Mouse (Mus musculus) ES-E14 (cell line): ENCODE results near the gene Eda2r. TPM values are rescaled to one million over a fixed set of nuclear protein-coding genes. Genes with fewer than 3 reads are reported as not detected.

Experiments used
- DNase-seq: peaks from one replicate; pipeline ENCODE4 v3.0.0-alpha.2; 2013; ENCODE audit warnings: low read depth, low spot score
- H3K27ac ChIP-seq: 2 replicates; pipeline ENCODE4 v1.5.1; 2012; ENCODE audit warnings: low read depth, mild to moderate bottlenecking, low read length, moderate library complexity, mixed read lengths; ENCODE audit not compliant: poor library complexity, insufficient read depth, severe bottlenecking
- H3K36me3 ChIP-seq: 2 replicates; pipeline ENCODE4 v1.6.1; 2012; ENCODE audit warnings: mild to moderate bottlenecking, low read length, moderate library complexity, mixed read lengths; ENCODE audit not compliant: control insufficient read depth, poor library complexity, insufficient read depth, severe bottlenecking
- H3K4me1 ChIP-seq, 2 experiments: fragments of 150-350 bp in 1 of 2; sonication (generic) in 1 of 2; 2 replicates each; pipeline ENCODE4 v1.6.1; 2012; ENCODE audit warnings: low read length in 2 of 2, mild to moderate bottlenecking in 1 of 2, mixed read lengths in 1 of 2; ENCODE audit not compliant: control insufficient read depth in 2 of 2, insufficient read depth in 2 of 2, poor library complexity in 1 of 2
- H3K4me3 ChIP-seq, 2 experiments: fragments of 150-350 bp in 1 of 2; sonication (generic) in 1 of 2; 2 replicates each; pipeline ENCODE4 v1.5.1; 2012; ENCODE audit warnings: low read length in 2 of 2, low read depth in 1 of 2, mild to moderate bottlenecking in 1 of 2, mixed read lengths in 1 of 2; ENCODE audit not compliant: insufficient read depth in 1 of 2, poor library complexity in 1 of 2, severe bottlenecking in 1 of 2
- H3K9ac ChIP-seq: 2 replicates; pipeline ENCODE4 v1.6.1; 2012; ENCODE audit warnings: low read depth, mild to moderate bottlenecking, low read length, mixed read lengths; ENCODE audit not compliant: poor library complexity, insufficient read depth, severe bottlenecking
- H3K9me3 ChIP-seq: fragments of 150-350 bp; sonication (generic); 2 replicates; pipeline ENCODE4 v1.6.1; 2012; ENCODE audit warnings: low read depth, mild to moderate bottlenecking, low read length; ENCODE audit not compliant: control insufficient read depth, insufficient read depth
- CHD2 ChIP-seq: IDR thresholded peaks from 2 replicates; pipeline ENCODE4 v1.6.1; 2014; ENCODE audit warnings: mild to moderate bottlenecking, low read depth, low read length, inconsistent platforms
- HCFC1 ChIP-seq: IDR thresholded peaks from 2 replicates; pipeline ENCODE4 v1.6.1; 2012; ENCODE audit warnings: low read length, inconsistent platforms, borderline replicate concordance; ENCODE audit not compliant: insufficient read depth
- MAFK ChIP-seq: IDR thresholded peaks from 2 replicates; pipeline ENCODE4 v1.6.1; 2014; ENCODE audit warnings: mild to moderate bottlenecking, low read depth, low read length, inconsistent platforms; ENCODE audit not compliant: insufficient read depth
- ZC3H11A ChIP-seq: IDR thresholded peaks from 2 replicates; pipeline ENCODE4 v1.6.1; 2012; ENCODE audit warnings: low read depth, mild to moderate bottlenecking, inconsistent platforms, low read length, borderline replicate concordance
- ZNF384 ChIP-seq: IDR thresholded peaks from 2 replicates; pipeline ENCODE4 v1.6.1; 2012; ENCODE audit warnings: low read depth, low read length, inconsistent platforms
- in situ Hi-C, 2 experiments: fragments of 600-800 bp; cut with MboI; formaldehyde crosslinking; loops; one replicate each; pipeline ENCODE4 v1.15.1; 2025; ENCODE audit warnings: low sequenced_read_pairs in 2 of 2, inconsistent platforms in 1 of 2; ENCODE audit not compliant: unreplicated experiment in 2 of 2
- total RNA-seq: library from RNA; depleted of rRNA; stranded (reverse); fragments of 300-350 nt; gene quantifications from 2 replicates; pipeline ENCODE4 v1.2.3, GENCODE M21; 2012

Gene Eda2r
- total RNA-seq, 1 experiment: 89.2 TPM

DNA sequence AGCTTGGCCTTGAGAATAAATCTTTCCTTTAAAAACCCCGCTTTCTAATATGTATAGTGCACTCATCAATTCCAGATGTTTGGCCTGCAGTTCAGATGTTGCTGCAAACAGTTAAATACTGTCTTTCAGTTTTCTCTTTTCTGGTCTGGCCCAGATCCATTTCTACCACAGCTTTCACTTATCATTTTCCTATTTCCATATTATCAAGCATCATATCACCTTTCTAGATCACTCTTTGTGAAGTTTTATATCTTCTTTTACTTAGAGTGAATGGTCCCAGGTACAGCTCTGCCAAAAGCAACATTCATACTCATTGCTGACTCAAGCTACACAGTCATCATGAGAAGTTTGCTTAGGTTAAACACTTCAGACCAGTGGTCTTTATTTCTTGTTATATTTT is 7.8 kb downstream of the Eda2r start:
- H3K4me1 ChIP-seq: no peaks in the 10 kb centered on the region
- no peak overlapping the region for H3K4me3 ChIP-seq
- DNase-seq: no peak
- peaks cover 4% of the 10 kb centered on the region for H3K36me3 ChIP-seq
- no peaks in the 10 kb centered on the region for H3K9me3 ChIP-seq
- TF ChIP-seq MAFK (no peak), ZC3H11A (no peak)
- no peak overlapping the region for H3K9ac ChIP-seq
- H3K27ac ChIP-seq: no peak overlapping the region
- in situ Hi-C loops: loop anchor here in 1 of 2 experiments (25.0 kb wide), 1 partner anchor 1232 kb away; no protein-coding TSS in a partner anchor

DNA sequence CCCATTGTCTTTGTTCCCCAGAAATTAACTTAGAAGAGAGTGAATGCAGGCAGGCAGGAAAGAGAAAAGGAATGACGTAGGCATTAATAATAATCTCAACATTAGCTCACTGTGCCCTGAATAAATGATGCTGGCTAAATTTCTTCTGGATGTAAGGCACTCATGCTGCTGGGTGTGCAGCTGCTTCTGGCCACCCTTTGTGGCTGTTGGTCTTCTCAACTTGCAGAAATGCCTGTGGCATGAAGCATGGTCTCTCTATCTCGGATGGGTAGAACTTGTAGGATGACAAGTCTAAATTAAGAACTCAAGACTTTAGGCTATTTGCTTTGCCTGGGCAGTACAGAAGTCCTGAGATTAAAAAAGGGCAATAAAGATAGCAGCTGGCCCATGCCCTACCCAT is 8.3 kb downstream of the Eda2r start:
- no peak for DNase-seq
- in situ Hi-C loops: loop anchor here in 1 of 2 experiments (25.0 kb wide), 1 partner anchor 1231 kb away; no protein-coding TSS in a partner anchor
- Histone ChIP-seq H3K4me3 (no peak overlapping the region), H3K4me1 (no peaks in the 10 kb centered on the region), H3K9me3 (no peaks in the 10 kb centered on the region), H3K9ac (no peak overlapping the region), H3K27ac (no peak overlapping the region), H3K36me3 (peaks cover 4% of the 10 kb centered on the region)
- TF ChIP-seq ZC3H11A (no peak), MAFK (no peak), ZNF384 (no peak), CHD2 (no peak), HCFC1 (no peak)

DNA sequence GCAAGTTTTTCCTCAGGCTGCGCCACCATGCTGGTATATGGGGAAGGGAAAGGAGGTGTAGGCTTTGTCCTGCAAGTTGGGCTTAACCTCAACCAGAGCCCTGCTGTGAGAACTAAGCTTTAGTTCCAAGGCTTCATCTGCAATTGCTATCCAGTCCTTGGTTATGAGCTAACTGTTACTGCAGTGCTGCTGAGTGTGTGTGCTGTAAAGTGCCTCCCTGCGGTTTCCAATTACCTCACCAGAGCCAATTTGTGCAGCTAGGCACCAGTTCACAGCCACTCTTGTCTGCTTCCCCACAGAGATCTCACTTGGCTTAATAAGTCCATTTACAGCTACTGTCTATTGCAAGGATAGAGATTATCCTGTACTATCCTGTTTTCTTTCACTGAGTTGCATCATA is 16.1 kb downstream of the Eda2r start:
- Histone ChIP-seq H3K9ac (no peak overlapping the region), H3K36me3 (peaks cover 3% of the 10 kb centered on the region), H3K27ac (no peak overlapping the region), H3K4me1 (no peaks in the 10 kb centered on the region), H3K4me3 (no peak overlapping the region), H3K9me3 (no peaks in the 10 kb centered on the region)
- DNase-seq: no peak
- in situ Hi-C loops: loop anchor here in 1 of 2 experiments (25.0 kb wide), 1 partner anchor 1224 kb away; no protein-coding TSS in a partner anchor
- no peak for TF ChIP-seq CHD2
- no peak for TF ChIP-seq HCFC1
- TF ChIP-seq MAFK: no peak
- TF ChIP-seq ZC3H11A: no peak
- TF ChIP-seq ZNF384: no peak

DNA sequence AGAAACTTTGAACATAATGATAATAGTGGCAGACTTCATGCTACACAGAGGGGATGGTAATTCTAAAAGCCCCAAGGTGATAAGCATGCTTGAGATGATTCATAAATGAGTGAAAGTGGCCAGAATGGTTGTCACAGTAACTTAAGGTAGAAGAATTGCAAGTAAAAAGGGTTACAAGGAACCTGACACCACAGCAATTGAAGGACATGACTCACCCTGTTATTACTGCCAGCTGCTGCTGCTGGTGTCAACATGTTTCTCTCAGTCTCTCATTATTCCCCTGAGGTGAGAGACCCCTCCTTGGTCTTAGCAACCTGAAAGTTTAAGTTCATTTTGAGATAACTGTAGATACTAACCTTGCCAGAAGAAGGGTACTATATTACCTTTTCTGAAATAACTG is 49.1 kb downstream of the Eda2r start:
- Histone ChIP-seq H3K36me3 (no peaks in the 10 kb centered on the region), H3K9ac (no peak overlapping the region), H3K9me3 (no peaks in the 10 kb centered on the region), H3K27ac (no peak overlapping the region), H3K4me1 (no peaks in the 10 kb centered on the region), H3K4me3 (no peak overlapping the region)
- in situ Hi-C loops: no loop called here
- no peak for TF ChIP-seq ZNF384
- TF ChIP-seq ZC3H11A: no peak
- DNase-seq: no peak
